Mouse (Mus musculus): ENCODE measurements around the gene Kmt2e. TPM values are rescaled to one million over a fixed set of nuclear protein-coding genes. Genes with fewer than 3 reads are reported as not detected.

The Kmt2e gene
- total and polyA plus RNA-seq, 3 experiments = 8.0 to 220 (median 40.7) TPM

DNA sequence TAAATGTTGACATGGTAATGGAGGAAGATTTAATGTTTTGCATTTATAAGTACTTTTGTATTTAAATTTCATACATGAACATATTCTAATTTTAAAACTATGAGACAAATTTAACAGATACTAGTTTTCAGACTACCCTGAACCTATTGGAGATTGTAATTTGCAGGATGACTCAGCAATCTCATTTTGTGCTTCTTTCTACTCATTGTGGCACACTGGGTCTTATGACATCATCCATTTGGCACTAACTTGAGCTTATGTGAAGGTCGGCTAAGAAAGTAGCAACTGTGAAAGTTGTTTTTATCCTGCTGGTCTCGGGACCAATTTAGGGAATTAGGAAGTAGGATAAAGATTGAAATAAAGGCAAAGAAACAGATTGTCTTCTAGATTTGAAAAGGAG lies 27.4 kb downstream of the Kmt2e start:
- Histone ChIP-seq H3K4me1 (ENCODE audit: insufficient read depth, low read depth, low read length) (peaks cover 15% of the 10 kb centered on the region), H3K4me3 (ENCODE audit: low read depth, low read length) (no peak overlapping the region), H3K27me3 (ENCODE audit: insufficient read depth, low read length) (no peaks in the 10 kb centered on the region), H3K36me3 (replicated peaks) (peaks cover 70% of the 10 kb centered on the region), H3K9me3 (replicated peaks) (no peaks in the 10 kb centered on the region)
- TF ChIP-seq CTCF (IDR thresholded peaks at IDR 0.05; ENCODE audit: low read depth, low read length) (no peak), GATA2 (IDR thresholded peaks at IDR 0.05; ENCODE audit: borderline replicate concordance, low read depth, low read length) (no peak), TAL1 (conservative IDR thresholded peaks at IDR 0.05; ENCODE audit: low read depth, low read length) (no peak), GATA1 (IDR thresholded peaks at IDR 0.05; ENCODE audit: borderline replicate concordance, low read length) (no peak), POLR2AphosphoS5 (IDR thresholded peaks at IDR 0.05; ENCODE audit: insufficient replicate concordance, low read depth, low read length) (no peak)
- ATAC-seq (ENCODE audit: extremely low read depth, insufficient number of reproducible peaks, low FRiP score, poor library complexity, severe bottlenecking) = peak; percentile 15; the same call in 1 of the 2 replicates
- DNase-seq (ENCODE audit: low spot score) = peak; percentile 22

DNA sequence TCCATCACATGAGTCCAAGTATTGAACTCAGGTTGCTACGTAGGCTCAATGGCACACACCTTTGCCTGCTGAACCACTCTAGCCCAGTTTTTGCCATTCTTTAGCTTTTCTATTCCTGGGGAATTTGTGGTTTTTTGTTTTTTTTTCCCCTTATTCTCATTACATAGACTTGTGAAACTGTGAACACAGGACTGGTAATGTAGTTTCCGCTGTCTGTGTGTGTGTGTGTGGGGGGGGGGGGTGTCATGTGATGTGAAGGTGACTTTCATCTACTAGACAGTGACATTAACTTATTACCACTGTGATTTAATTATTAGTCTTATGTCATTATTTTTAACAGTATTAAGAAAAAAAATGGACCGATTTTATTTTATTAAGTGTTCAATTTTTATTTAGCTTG lies 30.0 kb downstream of the Kmt2e start:
- ATAC-seq (ENCODE audit: extremely low read depth, insufficient number of reproducible peaks, low FRiP score, poor library complexity, severe bottlenecking) (no peak), DNase-seq (ENCODE audit: low spot score) (no peak)
- TF ChIP-seq GATA2 (IDR thresholded peaks at IDR 0.05; ENCODE audit: borderline replicate concordance, low read depth, low read length) (no peak), GATA1 (IDR thresholded peaks at IDR 0.05; ENCODE audit: borderline replicate concordance, low read length) (no peak), TAL1 (conservative IDR thresholded peaks at IDR 0.05; ENCODE audit: low read depth, low read length) (no peak), POLR2AphosphoS5 (IDR thresholded peaks at IDR 0.05; ENCODE audit: insufficient replicate concordance, low read depth, low read length) (no peak), CTCF (IDR thresholded peaks at IDR 0.05; ENCODE audit: low read depth, low read length) (no peak)
- Histone ChIP-seq H3K9me3 (replicated peaks) (no peaks in the 10 kb centered on the region), H3K4me1 (ENCODE audit: insufficient read depth, low read depth, low read length) (peaks cover 7% of the 10 kb centered on the region; the same call in 1 of the 2 replicates), H3K4me3 (ENCODE audit: low read depth, low read length) (no peak overlapping the region), H3K36me3 (replicated peaks) (peaks cover 70% of the 10 kb centered on the region), H3K27me3 (ENCODE audit: insufficient read depth, low read length) (no peaks in the 10 kb centered on the region)

DNA sequence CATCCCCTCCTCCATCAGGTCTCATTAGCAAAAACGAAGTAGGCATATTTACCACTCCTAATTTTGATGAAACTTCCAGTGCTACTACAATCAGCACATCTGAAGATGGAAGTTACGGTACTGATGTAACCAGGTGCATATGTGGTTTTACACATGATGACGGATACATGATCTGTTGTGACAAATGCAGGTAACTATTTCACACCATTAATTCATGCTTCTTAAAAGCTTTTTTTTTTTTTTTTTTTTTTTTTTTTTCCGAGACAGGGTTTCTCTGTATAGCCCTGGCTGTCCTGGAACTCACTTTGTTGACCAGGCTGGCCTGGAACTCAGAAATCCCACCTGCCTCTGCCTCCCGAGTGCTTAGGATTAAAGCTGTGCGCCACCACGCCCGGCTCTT lies 30.5 kb downstream of the Kmt2e start:
- ATAC-seq (ENCODE audit: extremely low read depth, insufficient number of reproducible peaks, low FRiP score, poor library complexity, severe bottlenecking) = no peak
- H3K4me3 ChIP-seq (ENCODE audit: low read depth, low read length) = no peak overlapping the region
- H3K9me3 ChIP-seq (replicated peaks) = no peaks in the 10 kb centered on the region
- TF ChIP-seq GATA2 (IDR thresholded peaks at IDR 0.05; ENCODE audit: borderline replicate concordance, low read depth, low read length) = no peak
- no peak for TF ChIP-seq TAL1 (conservative IDR thresholded peaks at IDR 0.05; ENCODE audit: low read depth, low read length)
- no peak for TF ChIP-seq POLR2AphosphoS5 (IDR thresholded peaks at IDR 0.05; ENCODE audit: insufficient replicate concordance, low read depth, low read length)
- TF ChIP-seq CTCF (IDR thresholded peaks at IDR 0.05; ENCODE audit: low read depth, low read length) = no peak
- TF ChIP-seq GATA1 (IDR thresholded peaks at IDR 0.05; ENCODE audit: borderline replicate concordance, low read length) = no peak
- H3K36me3 ChIP-seq (replicated peaks) = peaks cover 69% of the 10 kb centered on the region
- H3K4me1 ChIP-seq (ENCODE audit: insufficient read depth, low read depth, low read length) = peaks cover 7% of the 10 kb centered on the region; the same call in 1 of the 2 replicates
- no peaks in the 10 kb centered on the region for H3K27me3 ChIP-seq (ENCODE audit: insufficient read depth, low read length)
- DNase-seq (ENCODE audit: low spot score) = no peak

DNA sequence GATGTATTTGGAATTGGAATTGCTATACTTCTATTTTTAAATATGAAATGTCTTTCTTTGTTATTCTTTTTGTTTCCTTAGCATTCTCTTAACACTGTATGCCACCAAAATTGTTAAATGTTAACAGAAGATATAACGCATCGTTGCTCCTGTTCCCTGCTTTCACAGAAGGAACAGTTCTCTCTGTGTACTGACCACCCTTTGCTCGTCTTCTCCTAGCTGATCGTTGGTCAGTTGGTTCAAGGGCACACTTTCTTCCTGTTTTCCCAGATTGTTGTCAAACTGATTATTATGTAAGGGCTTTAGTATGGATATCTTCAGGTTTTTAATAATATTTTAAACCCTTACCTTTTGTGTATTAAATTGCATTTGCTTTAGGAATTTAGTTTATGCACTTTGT lies 32.3 kb downstream of the Kmt2e start:
- H3K27me3 ChIP-seq (ENCODE audit: insufficient read depth, low read length) = no peaks in the 10 kb centered on the region
- H3K36me3 ChIP-seq (replicated peaks) = peaks cover 73% of the 10 kb centered on the region
- TF ChIP-seq TAL1 (conservative IDR thresholded peaks at IDR 0.05; ENCODE audit: low read depth, low read length) = no peak
- TF ChIP-seq CTCF (IDR thresholded peaks at IDR 0.05; ENCODE audit: low read depth, low read length) = no peak
- no peak for TF ChIP-seq GATA1 (IDR thresholded peaks at IDR 0.05; ENCODE audit: borderline replicate concordance, low read length)
- TF ChIP-seq POLR2AphosphoS5 (IDR thresholded peaks at IDR 0.05; ENCODE audit: insufficient replicate concordance, low read depth, low read length) = no peak
- TF ChIP-seq GATA2 (IDR thresholded peaks at IDR 0.05; ENCODE audit: borderline replicate concordance, low read depth, low read length) = no peak

DNA sequence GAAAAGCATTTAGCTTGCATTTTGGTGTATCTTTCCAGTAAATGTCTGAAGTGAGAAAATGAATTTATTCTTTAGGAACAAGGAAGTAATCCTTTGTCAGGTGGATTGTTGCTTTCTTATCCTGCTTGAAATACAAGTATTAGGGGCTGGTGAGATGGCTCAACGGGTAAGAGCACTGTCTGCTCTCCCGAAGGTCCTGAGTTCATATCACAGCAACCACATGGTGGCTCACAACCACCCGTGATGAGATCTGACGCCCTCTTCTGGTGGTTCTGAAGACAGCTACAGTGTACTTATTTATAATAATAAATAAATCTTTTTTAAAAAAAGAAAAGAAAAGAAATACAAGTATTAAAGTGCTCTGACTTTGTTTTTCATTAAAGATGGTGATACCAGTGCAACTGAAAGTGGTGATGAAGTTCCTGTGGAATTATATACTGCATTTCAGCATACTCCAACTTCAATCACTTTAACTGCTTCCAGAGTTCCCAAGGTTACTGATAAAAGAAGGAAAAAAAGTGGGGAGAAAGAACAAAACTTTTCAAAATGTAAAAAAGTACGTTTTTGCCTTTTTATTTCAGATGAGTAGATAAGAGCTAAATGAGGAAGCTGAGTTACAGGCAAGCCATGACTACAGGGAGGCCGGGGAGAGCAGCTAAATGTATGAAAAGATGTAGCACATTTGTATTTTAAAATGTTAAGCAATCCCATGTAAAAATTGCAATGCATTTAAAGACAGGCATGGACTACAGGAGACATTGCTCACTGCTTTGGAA lies 39.0 kb downstream of the Kmt2e start:
- peaks cover 63% of the 10 kb centered on the region for H3K36me3 ChIP-seq (replicated peaks)
- peaks cover 8% of the 10 kb centered on the region for H3K4me1 ChIP-seq (ENCODE audit: insufficient read depth, low read depth, low read length)
- H3K4me3 ChIP-seq (ENCODE audit: low read depth, low read length) = no peak overlapping the region
- DNase-seq (ENCODE audit: low spot score) (no peak), ATAC-seq (ENCODE audit: extremely low read depth, insufficient number of reproducible peaks, low FRiP score, poor library complexity, severe bottlenecking) (no peak)
- TF ChIP-seq POLR2AphosphoS5 (IDR thresholded peaks at IDR 0.05; ENCODE audit: insufficient replicate concordance, low read depth, low read length) = no peak
- TF ChIP-seq GATA1 (IDR thresholded peaks at IDR 0.05; ENCODE audit: borderline replicate concordance, low read length) = no peak
- no peak for TF ChIP-seq TAL1 (conservative IDR thresholded peaks at IDR 0.05; ENCODE audit: low read depth, low read length)
- no peak for TF ChIP-seq GATA2 (IDR thresholded peaks at IDR 0.05; ENCODE audit: borderline replicate concordance, low read depth, low read length)
- TF ChIP-seq CTCF (IDR thresholded peaks at IDR 0.05; ENCODE audit: low read depth, low read length) = no peak
- no peaks in the 10 kb centered on the region for H3K9me3 ChIP-seq (replicated peaks)
- no peaks in the 10 kb centered on the region for H3K27me3 ChIP-seq (ENCODE audit: insufficient read depth, low read length)

More for the DNA sequence above, 32.3 kb downstream of the Kmt2e start:
- ATAC-seq (ENCODE audit: extremely low read depth, insufficient number of reproducible peaks, low FRiP score, poor library complexity, severe bottlenecking) (no peak), DNase-seq (ENCODE audit: low spot score) (no peak)
- Histone ChIP-seq H3K4me1 (ENCODE audit: insufficient read depth, low read depth, low read length) (peaks cover 5% of the 10 kb centered on the region; the same call in 1 of the 2 replicates), H3K9me3 (replicated peaks) (no peaks in the 10 kb centered on the region), H3K4me3 (ENCODE audit: low read depth, low read length) (no peak overlapping the region)

DNA sequence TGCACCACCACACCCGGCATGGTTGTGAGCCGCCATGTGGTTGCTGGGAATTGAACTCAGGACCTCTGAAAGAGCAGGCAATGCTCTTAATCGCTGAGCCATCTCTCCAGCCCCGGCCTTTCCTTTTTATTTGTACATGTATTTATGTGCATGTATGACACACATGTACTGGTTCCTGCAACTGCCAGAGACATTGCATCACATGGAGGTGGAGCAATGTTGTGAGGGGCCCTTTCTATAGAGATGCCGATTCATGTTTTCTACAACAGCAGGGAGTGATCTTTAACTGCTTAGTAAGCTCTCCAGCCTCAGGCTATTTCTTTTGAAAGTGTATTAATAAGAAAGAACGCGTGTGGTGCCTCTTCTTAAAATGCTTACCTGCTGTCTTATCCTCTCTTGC lies 49.6 kb downstream of the Kmt2e start:
- ATAC-seq (ENCODE audit: extremely low read depth, insufficient number of reproducible peaks, low FRiP score, poor library complexity, severe bottlenecking) = no peak

More for the DNA sequence above, 49.6 kb downstream of the Kmt2e start:
- TF ChIP-seq CTCF (IDR thresholded peaks at IDR 0.05; ENCODE audit: low read depth, low read length) (no peak), GATA1 (IDR thresholded peaks at IDR 0.05; ENCODE audit: borderline replicate concordance, low read length) (no peak), GATA2 (IDR thresholded peaks at IDR 0.05; ENCODE audit: borderline replicate concordance, low read depth, low read length) (no peak), TAL1 (conservative IDR thresholded peaks at IDR 0.05; ENCODE audit: low read depth, low read length) (no peak), POLR2AphosphoS5 (IDR thresholded peaks at IDR 0.05; ENCODE audit: insufficient replicate concordance, low read depth, low read length) (no peak)
- Histone ChIP-seq H3K36me3 (replicated peaks) (peaks cover 90% of the 10 kb centered on the region), H3K9me3 (replicated peaks) (no peaks in the 10 kb centered on the region), H3K27me3 (ENCODE audit: insufficient read depth, low read length) (no peaks in the 10 kb centered on the region), H3K4me1 (ENCODE audit: insufficient read depth, low read depth, low read length) (peaks cover 9% of the 10 kb centered on the region), H3K4me3 (ENCODE audit: low read depth, low read length) (no peak overlapping the region)
- no peak for DNase-seq (ENCODE audit: low spot score)
